Comparison of ENCODE assay signal across 11 mouse cellular contexts in genomic region chr1:155527027-155527786, GRCm38 (mm10). TPM values are rescaled to one million over a fixed set of nuclear protein-coding genes. Genes with fewer than 3 reads are reported as not detected.
A peak's percentile ranks its signal among the peaks of the same experiment; 100 is the strongest.
DNase-seq lines count a peak whose midpoint lies in the region; ATAC-seq and TF ChIP-seq lines count a peak whose summit lies in the region.
"Had no signal": no experiment of that assay in that cellular context is flagged by ENCODE, and none has a peak within 500 bp of the region (broad histone marks: within the 10 kb centered on the region; RNA-seq: fewer than 3 reads in every experiment).

No protein-coding gene starts in this region.

- no peak for DNase-seq in gastrocnemius, adult 2 months
- DNase-seq in gastrocnemius, postnatal 4 days (ENCODE audit: low spot score in 2 of 2), result no peak
- no peak for DNase-seq in embryonic facial prominence, embryonic 14.5 days (ENCODE audit: low spot score)
- DNase-seq in layer of hippocampus, postnatal 14 days (ENCODE audit: low spot score in 2 of 2), result no peak
- DNase-seq in layer of hippocampus, adult 9-11 months, result no peak
- no peak for DNase-seq in layer of hippocampus, postnatal 25 days (ENCODE audit: extremely low spot score in 1 of 2, low spot score in 1 of 2)
- DNase-seq: kidney, postnatal 25 days; liver, postnatal 0 days had no signal

- H3K9me3 ChIP-seq in embryonic facial prominence, embryonic 14.5 days (ENCODE audit: control insufficient read depth, low read length), result 0 out of 2 replicates have a peak, but pooled peaks cover 5% of the 10 kb centered on the region
- H3K9me3 ChIP-seq in intestine, embryonic 15.5 days, result no peaks in the 10 kb centered on the region
- H3K9me3 ChIP-seq: stomach, embryonic 15.5 days had no signal

- peak overlapping the region; percentile 56 for H3K27ac ChIP-seq in gastrocnemius, adult 2 months
- no peak overlapping the region for H3K27ac ChIP-seq in embryonic facial prominence, embryonic 14.5 days (replicated peaks; ENCODE audit: low read depth, low read length)
- no peak overlapping the region for H3K27ac ChIP-seq in intestine, embryonic 15.5 days
- H3K27ac ChIP-seq: stomach, embryonic 15.5 days had no signal

- no peaks in the 10 kb centered on the region for H3K27me3 ChIP-seq in C2C12 (ENCODE audit: control insufficient read depth, insufficient read depth, insufficient read length)
- 0 out of 2 replicates have a peak, but pooled peaks cover 3% of the 10 kb centered on the region for H3K27me3 ChIP-seq in embryonic facial prominence, embryonic 14.5 days (replicated peaks; ENCODE audit: control insufficient read depth, insufficient read depth, low read length)
- H3K27me3 ChIP-seq in intestine, embryonic 15.5 days (replicated peaks), result no peaks in the 10 kb centered on the region
- H3K27me3 ChIP-seq: stomach, embryonic 15.5 days had no signal

- no peaks in the 10 kb centered on the region for H3K36me3 ChIP-seq in C2C12 (ENCODE audit: control insufficient read depth, insufficient read depth)
- H3K36me3 ChIP-seq in embryonic facial prominence, embryonic 14.5 days (ENCODE audit: control insufficient read depth, insufficient read depth, low read length), result no peaks in the 10 kb centered on the region
- H3K36me3 ChIP-seq in intestine, embryonic 15.5 days, result no peaks in the 10 kb centered on the region
- H3K36me3 ChIP-seq: stomach, embryonic 15.5 days had no signal

- ATAC-seq in embryonic facial prominence, embryonic 14.5 days (ENCODE audit: low read depth), result peak; percentile 27; the same call in 1 of the 2 replicates
- ATAC-seq in intestine, embryonic 15.5 days, result peak; percentile 60
- ATAC-seq: liver, postnatal 0 days had no signal

- H3K79me2 ChIP-seq in C2C12 (ENCODE audit: control insufficient read depth, insufficient read depth), result no peaks in the 10 kb centered on the region

- H3ac ChIP-seq in C2C12 (ENCODE audit: control insufficient read depth, insufficient read length, low read depth), result no peak overlapping the region

- H3K4me3 ChIP-seq in gastrocnemius, adult 2 months, result peak overlapping the region; percentile 39
- H3K4me3 ChIP-seq in C2C12 (ENCODE audit: insufficient read depth, poor library complexity, severe bottlenecking), result no peak overlapping the region
- H3K4me3 ChIP-seq in embryonic facial prominence, embryonic 14.5 days (ENCODE audit: low read depth, low read length), result no peak overlapping the region
- no peak overlapping the region for H3K4me3 ChIP-seq in intestine, embryonic 15.5 days (replicated peaks)
- H3K4me3 ChIP-seq: stomach, embryonic 15.5 days had no signal

- H3K9ac ChIP-seq in embryonic facial prominence, embryonic 14.5 days (ENCODE audit: low read depth, low read length), result no peak overlapping the region
- no peak overlapping the region for H3K9ac ChIP-seq in intestine, embryonic 15.5 days
- H3K9ac ChIP-seq: liver, postnatal 0 days; stomach, embryonic 15.5 days had no signal

- H3K4me2 ChIP-seq in embryonic facial prominence, embryonic 14.5 days (ENCODE audit: low read depth, low read length), result no peak overlapping the region
- H3K4me2 ChIP-seq in intestine, embryonic 15.5 days (replicated peaks), result no peak overlapping the region
- H3K4me2 ChIP-seq: stomach, embryonic 15.5 days had no signal

- 22% methylated on average over 12 of the region's 12 CpGs for WGBS in embryonic facial prominence, embryonic 14.5 days
- 37% methylated on average over 12 of the region's 12 CpGs for WGBS in intestine, embryonic 15.5 days

- peaks cover 25% of the 10 kb centered on the region for H3K4me1 ChIP-seq in embryonic facial prominence, embryonic 14.5 days (ENCODE audit: control insufficient read depth, insufficient read depth, low read length)
- peaks cover 12% of the 10 kb centered on the region for H3K4me1 ChIP-seq in intestine, embryonic 15.5 days (replicated peaks)

- no peaks in the 10 kb centered on the region for H3K79me3 ChIP-seq in C2C12 (ENCODE audit: low read depth)

- no peak for TF ChIP-seq CTCF in gastrocnemius, adult 2 months (IDR thresholded peaks at IDR 0.05)
- no peak for TF ChIP-seq CTCF in C2C12 (IDR thresholded peaks at IDR 0.05; ENCODE audit: control insufficient read depth, insufficient read depth, insufficient read length)

- intact Hi-C loops in gastrocnemius, adult 2 months (cut with DNase I), result no loop called here

TF ChIP-seq in C2C12, 6 proteins besides CTCF, POLR2A, EP300 and RAD21:
- TF ChIP-seq MYOD1 (IDR thresholded peaks at IDR 0.05; ENCODE audit: control insufficient read depth, insufficient read length, low read depth) (peak; percentile 71), USF1 (IDR thresholded peaks at IDR 0.05; ENCODE audit: low read depth) (no peak)
TF ChIP-seq in C2C12: peak in this region for 1.

RNA-seq across cellular contexts. Expression of gene Acbd6, which starts 30.7 kb away (rescaled TPM):
- 10 to 100 TPM; 54.4 to 65.2 TPM for total RNA-seq in gastrocnemius, adult 2 months (2021)
- 10 to 100 TPM; 57.9 to 59.5 TPM for total RNA-seq in gastrocnemius, postnatal 4 days (2021)
- 70.3 TPM for polyA plus RNA-seq in C2C12 (2012; fragmentation: generic; extraction: Trizol)
- 72.7 and 77.5 TPM in 2 replicates for polyA plus RNA-seq in embryonic facial prominence, embryonic 14.5 days (2014; fragmentation: Nextera tagmentation; extraction: Ambion mirVana)
- polyA plus RNA-seq in intestine, embryonic 15.5 days (2015; fragmentation: Nextera tagmentation; extraction: Ambion mirVana), result 64.8 and 71.5 TPM in 2 replicates
- total RNA-seq in layer of hippocampus, postnatal 14 days (2021), result 10 to 100 TPM; 92.0 to 92.7 TPM
- total RNA-seq in layer of hippocampus, postnatal 25 days (2021), result 10 to 100 TPM; 92.0 to 97.1 TPM
